Mouse (Mus musculus): Measurements from ENCODE around the gene Alpl. TPM values are rescaled to one million over a fixed set of nuclear protein-coding genes. Genes with fewer than 3 reads are reported as not detected.
A peak's percentile ranks its signal among the peaks of the same experiment; 100 is the strongest.

Alpl gene
- total and polyA plus RNA-seq, 3 experiments, result not detected

- no peaks in the 10 kb centered on the region for H3K27me3 ChIP-seq (ENCODE audit: control insufficient read depth in 1 of 2, insufficient read depth in 2 of 2, low read length in 2 of 2)
- TF ChIP-seq JUND (IDR thresholded peaks at IDR 0.05; ENCODE audit: low read depth, low read length), result no peak
- TF ChIP-seq EP300 (IDR thresholded peaks at IDR 0.05; ENCODE audit: low read depth in 1 of 2, low read length in 2 of 2), result no peak
- no peak for TF ChIP-seq USF2 (IDR thresholded peaks at IDR 0.05; ENCODE audit: borderline replicate concordance in 1 of 2, insufficient read depth in 1 of 2, low read depth in 1 of 2, low read length in 2 of 2)
- no peak for TF ChIP-seq ETS1 (IDR thresholded peaks at IDR 0.05; ENCODE audit: low read depth, low read length)
- no peak for TF ChIP-seq SIN3A (IDR thresholded peaks at IDR 0.05; ENCODE audit: low read length)
- H3K4me1 ChIP-seq (ENCODE audit: control insufficient read depth in 1 of 2, insufficient read depth in 2 of 2, low read length in 2 of 2), result no peaks in the 10 kb centered on the region
These were observed 70.5 kb downstream of the Alpl start for GRCm38 (mm10) chr4:137725541-137726145.

DNA sequence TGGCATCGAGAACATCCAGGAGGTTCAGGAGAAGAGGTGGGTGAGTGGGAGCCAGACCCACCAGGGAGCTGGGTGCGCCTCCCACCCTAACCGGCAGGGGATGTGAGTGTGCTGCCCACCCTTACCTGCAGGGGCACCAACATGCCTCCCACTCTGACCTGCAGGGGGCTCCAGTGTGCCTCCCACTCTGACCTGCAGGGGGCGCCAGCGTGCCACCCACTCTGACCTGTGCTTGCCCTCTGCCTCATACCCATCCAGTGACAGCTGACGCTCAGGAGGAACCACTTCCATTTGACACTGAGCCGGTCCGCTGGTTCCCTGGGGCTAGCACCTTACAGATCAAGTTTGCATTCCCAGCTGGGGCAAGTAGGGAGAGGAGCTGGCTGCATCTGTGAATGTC is 71.4 kb downstream of the Alpl start:
- no peak overlapping the region for H3K27ac ChIP-seq (ENCODE audit: control insufficient read depth, low read depth, low read length)
- H3K9me3 ChIP-seq (replicated peaks; ENCODE audit: insufficient read depth, low read length), result no peaks in the 10 kb centered on the region
- TF ChIP-seq CHD1 (IDR thresholded peaks at IDR 0.05; ENCODE audit: low read depth, low read length) (no peak), SMC3 (IDR thresholded peaks at IDR 0.05; ENCODE audit: low read depth, low read length) (peak; percentile 37; the same call in 1 of the 2 replicates), CTCF (IDR thresholded peaks at IDR 0.05 in 2 of 3, conservative IDR thresholded peaks at IDR 0.05 in 1 of 3; ENCODE audit: control insufficient read depth in 1 of 3, insufficient read depth in 1 of 3, low read depth in 2 of 3, low read length in 3 of 3, poor library complexity in 1 of 3, severe bottlenecking in 1 of 3) (peak; percentile 69 to 82 (median 78)), RAD21 (IDR thresholded peaks at IDR 0.05; ENCODE audit: low read depth, low read length) (peak; percentile 33)
- H3K4me1 ChIP-seq (ENCODE audit: control insufficient read depth in 1 of 2, insufficient read depth in 2 of 2, low read length in 2 of 2), result no peaks in the 10 kb centered on the region
- DNase-seq (ENCODE audit: low read depth, low spot score), result peak; percentile 70
- no peak overlapping the region for H3K9ac ChIP-seq (ENCODE audit: control insufficient read depth, low read depth, low read length, poor library complexity, severe bottlenecking)
- H3K4me3 ChIP-seq (ENCODE audit: control insufficient read depth in 1 of 2, insufficient read depth in 1 of 2, low read depth in 2 of 2, low read length in 2 of 2), result no peak overlapping the region
- H3K36me3 ChIP-seq (ENCODE audit: control insufficient read depth in 1 of 2, insufficient read depth in 2 of 2, low read length in 2 of 2), result no peaks in the 10 kb centered on the region
- no peaks in the 10 kb centered on the region for H3K79me2 ChIP-seq (ENCODE audit: control insufficient read depth, insufficient read depth, low read length, poor library complexity)
- H3K27me3 ChIP-seq (ENCODE audit: control insufficient read depth in 1 of 2, insufficient read depth in 2 of 2, low read length in 2 of 2), result no peaks in the 10 kb centered on the region

More at GRCm38 (mm10) chr4:137725541-137726145, 70.5 kb downstream of the Alpl start:
- Histone ChIP-seq H3K27ac (ENCODE audit: control insufficient read depth, low read depth, low read length) (no peak overlapping the region), H3K36me3 (ENCODE audit: control insufficient read depth in 1 of 2, insufficient read depth in 2 of 2, low read length in 2 of 2) (no peaks in the 10 kb centered on the region), H3K4me3 (ENCODE audit: control insufficient read depth in 1 of 2, insufficient read depth in 1 of 2, low read depth in 2 of 2, low read length in 2 of 2) (no peak overlapping the region), H3K9me3 (replicated peaks; ENCODE audit: insufficient read depth, low read length) (no peaks in the 10 kb centered on the region), H3K9ac (ENCODE audit: control insufficient read depth, low read depth, low read length, poor library complexity, severe bottlenecking) (no peak overlapping the region), H3K79me2 (ENCODE audit: control insufficient read depth, insufficient read depth, low read length, poor library complexity) (no peaks in the 10 kb centered on the region)
- DNase-seq (ENCODE audit: low read depth, low spot score), result peak; percentile 37

DNA sequence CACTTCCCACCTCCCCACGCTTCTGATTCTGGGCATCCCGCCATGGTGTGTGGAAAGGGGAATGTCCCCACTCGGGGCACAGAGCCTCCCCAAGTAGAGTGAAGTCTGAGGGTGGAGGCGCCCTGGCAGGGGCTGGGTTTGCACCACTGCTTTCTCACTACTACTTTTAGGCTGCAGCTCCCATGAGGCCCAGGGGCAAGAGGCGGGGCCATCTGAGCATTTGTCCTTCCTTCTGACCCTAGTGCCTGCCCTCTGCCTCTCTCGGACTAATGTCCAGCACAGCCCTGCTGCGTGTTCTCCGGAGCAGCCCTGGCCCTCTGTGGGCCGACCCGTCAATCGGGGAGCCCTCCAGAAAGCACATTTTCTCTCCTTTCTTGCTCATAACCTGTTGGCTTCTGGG is 72.0 kb downstream of the Alpl start:
- H3K9me3 ChIP-seq (replicated peaks; ENCODE audit: insufficient read depth, low read length), result no peaks in the 10 kb centered on the region
- no peak overlapping the region for H3K4me3 ChIP-seq (ENCODE audit: control insufficient read depth in 1 of 2, insufficient read depth in 1 of 2, low read depth in 2 of 2, low read length in 2 of 2)
- H3K9ac ChIP-seq (ENCODE audit: control insufficient read depth, low read depth, low read length, poor library complexity, severe bottlenecking), result no peak overlapping the region
- no peak overlapping the region for H3K27ac ChIP-seq (ENCODE audit: control insufficient read depth, low read depth, low read length)
- H3K4me1 ChIP-seq (ENCODE audit: control insufficient read depth in 1 of 2, insufficient read depth in 2 of 2, low read length in 2 of 2), result no peaks in the 10 kb centered on the region
- no peak for DNase-seq (ENCODE audit: low read depth, low spot score)
- no peaks in the 10 kb centered on the region for H3K36me3 ChIP-seq (ENCODE audit: control insufficient read depth in 1 of 2, insufficient read depth in 2 of 2, low read length in 2 of 2)
- H3K79me2 ChIP-seq (ENCODE audit: control insufficient read depth, insufficient read depth, low read length, poor library complexity), result no peaks in the 10 kb centered on the region
- H3K27me3 ChIP-seq (ENCODE audit: control insufficient read depth in 1 of 2, insufficient read depth in 2 of 2, low read length in 2 of 2), result no peaks in the 10 kb centered on the region
- TF ChIP-seq MEF2A (IDR thresholded peaks at IDR 0.05; ENCODE audit: extremely low read depth, insufficient replicate concordance, low read depth, low read length, poor library complexity, severe bottlenecking) (no peak), MAX (IDR thresholded peaks at IDR 0.05; ENCODE audit: low read length) (no peak), TBP (IDR thresholded peaks at IDR 0.05; ENCODE audit: low read depth, low read length) (no peak), JUND (IDR thresholded peaks at IDR 0.05; ENCODE audit: low read depth, low read length) (no peak), E2F4 (IDR thresholded peaks at IDR 0.05; ENCODE audit: borderline replicate concordance, low read depth, low read length) (no peak), POLR2A (IDR thresholded peaks at IDR 0.05; ENCODE audit: control insufficient read depth in 1 of 2, insufficient read depth in 1 of 2, low read depth in 1 of 2, low read length in 2 of 2, poor library complexity in 1 of 2) (no peak), GABPA (IDR thresholded peaks at IDR 0.05; ENCODE audit: low read depth, low read length) (no peak), POLR2AphosphoS5 (IDR thresholded peaks at IDR 0.05; ENCODE audit: borderline replicate concordance, low read depth, low read length) (no peak), USF2 (IDR thresholded peaks at IDR 0.05; ENCODE audit: borderline replicate concordance in 1 of 2, insufficient read depth in 1 of 2, low read depth in 1 of 2, low read length in 2 of 2) (no peak), EP300 (IDR thresholded peaks at IDR 0.05; ENCODE audit: low read depth in 1 of 2, low read length in 2 of 2) (no peak), MAFK (IDR thresholded peaks at IDR 0.05; ENCODE audit: borderline replicate concordance, low read depth, low read length) (no peak), MYB (IDR thresholded peaks at IDR 0.05; ENCODE audit: low read depth, low read length) (no peak), MAZ (IDR thresholded peaks at IDR 0.05; ENCODE audit: low read depth, low read length) (no peak), ZC3H11A (IDR thresholded peaks at IDR 0.05; ENCODE audit: low read depth, low read length) (no peak), ZKSCAN1 (IDR thresholded peaks at IDR 0.05; ENCODE audit: low read depth, low read length) (no peak), HCFC1 (IDR thresholded peaks at IDR 0.05; ENCODE audit: low read depth, low read length) (no peak), ELF1 (IDR thresholded peaks at IDR 0.05; ENCODE audit: low read depth, low read length) (no peak), RCOR1 (IDR thresholded peaks at IDR 0.05; ENCODE audit: low read depth, low read length) (no peak), TCF12 (IDR thresholded peaks at IDR 0.05; ENCODE audit: low read depth, low read length) (no peak)
